Mouse (Mus musculus): ENCODE data around the gene Vill. TPM values are rescaled to one million over a fixed set of nuclear protein-coding genes. Genes with fewer than 3 reads are reported as not detected.

Vill gene
- total and polyA plus RNA-seq, 2 experiments from 2014 or later: 3.8 to 4.8 TPM

DNA sequence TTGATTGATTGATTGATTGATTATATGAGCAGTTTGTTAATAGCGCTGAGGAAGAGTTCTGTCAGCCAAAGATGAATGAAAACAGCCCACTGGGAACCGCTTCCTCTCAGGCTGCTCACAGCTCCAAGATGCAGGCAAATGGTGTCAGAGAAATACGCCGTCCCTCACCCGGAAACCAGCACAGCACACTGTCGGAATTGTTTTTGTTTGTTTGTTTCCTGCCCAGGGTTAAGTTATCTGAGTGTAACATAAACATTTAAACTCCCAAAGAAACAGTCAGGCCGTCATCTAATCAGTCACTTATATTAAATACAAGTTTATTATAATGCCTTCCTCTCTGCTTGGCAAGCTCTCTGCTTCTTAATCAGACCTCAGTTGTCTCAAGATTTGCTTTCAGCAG, 43.7 kb upstream of the Vill start:
- 57% methylated on average over 7 of the region's 7 CpGs for WGBS
- TF ChIP-seq EP300 (IDR thresholded peaks at IDR 0.05; ENCODE audit: low read depth): no peak
- no peak for TF ChIP-seq CTCF (IDR thresholded peaks at IDR 0.05; ENCODE audit: low read depth)
- ATAC-seq (ENCODE audit: insufficient read depth, low read depth) (no peak), DNase-seq (ENCODE audit: low spot score) (no peak)
- Histone ChIP-seq H3K4me2 (ENCODE audit: low read depth, low read length) (no peak overlapping the region), H3K27me3 (ENCODE audit: control insufficient read depth, insufficient read depth, low read length) (no peaks in the 10 kb centered on the region), H3K9me3 (replicated peaks; ENCODE audit: control insufficient read depth, low read length) (no peaks in the 10 kb centered on the region), H3K9ac (replicated peaks; ENCODE audit: low read depth, low read length) (no peak overlapping the region), H3K27ac (ENCODE audit: low read depth) (no peak overlapping the region), H3K4me1 (ENCODE audit: control insufficient read depth, insufficient read depth) (peaks cover 11% of the 10 kb centered on the region; the same call in 1 of the 2 replicates), H3K36me3 (replicated peaks; ENCODE audit: control insufficient read depth, insufficient read depth, low read length) (peaks cover 9% of the 10 kb centered on the region; the same call in 1 of the 2 replicates), H3K4me3 (ENCODE audit: low read depth, low read length) (no peak overlapping the region)

DNA sequence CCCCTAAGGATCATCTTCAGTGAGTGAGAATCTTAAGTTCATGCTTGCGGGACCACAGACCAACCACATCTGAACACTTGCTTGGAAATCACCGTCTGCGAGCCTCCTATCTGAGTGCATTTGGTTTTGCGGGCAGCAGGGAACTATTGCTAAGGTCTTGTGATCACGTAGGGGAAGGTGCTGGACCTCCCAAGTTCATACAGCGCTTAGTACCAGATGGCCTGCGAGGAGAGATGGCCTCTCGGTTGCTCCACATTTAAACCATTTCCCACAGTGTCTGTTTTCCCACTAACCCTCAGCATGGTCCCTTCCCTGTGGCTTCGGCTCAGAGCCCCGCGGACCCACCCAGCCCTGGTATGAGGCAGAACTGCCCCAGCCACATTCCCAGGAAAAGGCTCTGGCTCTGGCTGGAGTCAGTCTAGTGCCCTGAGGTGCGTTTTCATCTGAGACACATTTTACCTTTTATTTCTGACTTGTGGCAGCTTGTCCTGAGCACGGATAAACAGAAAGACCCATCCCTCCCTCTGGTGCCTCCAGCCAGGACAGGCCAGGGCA, 42.3 kb upstream of the Vill start:
- H3K4me1 ChIP-seq (ENCODE audit: control insufficient read depth, insufficient read depth): peaks cover 4% of the 10 kb centered on the region; the same call in 1 of the 2 replicates
- H3K4me2 ChIP-seq (ENCODE audit: low read depth, low read length): no peak overlapping the region
- no peak for DNase-seq (ENCODE audit: low spot score)
- no peaks in the 10 kb centered on the region for H3K27me3 ChIP-seq (ENCODE audit: control insufficient read depth, insufficient read depth, low read length)
- TF ChIP-seq EP300 (IDR thresholded peaks at IDR 0.05; ENCODE audit: low read depth): no peak
- no peak for TF ChIP-seq CTCF (IDR thresholded peaks at IDR 0.05; ENCODE audit: low read depth)
- no peak overlapping the region for H3K27ac ChIP-seq (ENCODE audit: low read depth)
- no peak overlapping the region for H3K9ac ChIP-seq (replicated peaks; ENCODE audit: low read depth, low read length)
- no peak for ATAC-seq (ENCODE audit: insufficient read depth, low read depth)
- H3K36me3 ChIP-seq (replicated peaks; ENCODE audit: control insufficient read depth, insufficient read depth, low read length): peaks cover 16% of the 10 kb centered on the region; the same call in 1 of the 2 replicates
- no peaks in the 10 kb centered on the region for H3K9me3 ChIP-seq (replicated peaks; ENCODE audit: control insufficient read depth, low read length)
- H3K4me3 ChIP-seq (ENCODE audit: low read depth, low read length): no peak overlapping the region
- 89% methylated on average over 13 of the region's 13 CpGs for WGBS

DNA sequence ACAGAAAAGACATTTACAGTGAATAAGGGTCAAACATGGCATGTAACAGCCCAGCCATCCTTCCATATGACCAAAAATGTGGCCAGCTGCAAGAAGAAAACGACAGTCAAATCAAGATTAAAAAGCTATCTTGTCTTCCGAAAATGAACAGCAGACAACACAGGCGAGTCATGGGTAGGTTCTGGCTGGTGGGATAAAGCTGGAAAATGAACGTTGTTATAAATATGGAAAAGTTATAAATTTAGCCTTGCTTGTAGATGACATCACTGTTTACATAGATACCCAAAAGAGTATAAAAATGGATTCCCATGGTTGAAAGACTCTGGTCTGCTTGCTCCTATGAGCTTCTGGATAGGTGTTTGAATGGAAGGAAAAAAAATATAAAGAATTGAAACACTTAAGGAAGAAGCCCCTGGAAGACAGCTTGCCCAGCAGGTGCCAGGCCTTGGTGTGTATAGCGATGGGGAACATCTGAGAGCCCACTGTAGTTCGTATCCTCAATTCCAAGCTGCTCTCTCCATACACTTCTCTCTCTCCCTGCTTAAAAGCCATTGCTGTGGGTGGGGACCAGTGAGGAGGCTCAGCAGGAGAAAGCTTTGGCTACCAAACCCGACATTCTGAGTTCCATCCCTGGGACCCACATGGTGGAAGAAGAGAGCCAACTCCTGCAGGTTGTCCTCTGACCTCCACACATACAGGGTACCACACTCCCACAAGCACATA, 35.6 kb upstream of the Vill start:
- no peak for TF ChIP-seq CTCF (IDR thresholded peaks at IDR 0.05; ENCODE audit: low read depth)
- TF ChIP-seq EP300 (IDR thresholded peaks at IDR 0.05; ENCODE audit: low read depth): no peak
- H3K27ac ChIP-seq (ENCODE audit: low read depth): no peak overlapping the region
- H3K27me3 ChIP-seq (ENCODE audit: control insufficient read depth, insufficient read depth, low read length): no peaks in the 10 kb centered on the region
- no peak for ATAC-seq (ENCODE audit: insufficient read depth, low read depth)
- no peak for DNase-seq (ENCODE audit: low spot score)
- no peak overlapping the region for H3K4me3 ChIP-seq (ENCODE audit: low read depth, low read length)
- H3K4me2 ChIP-seq (ENCODE audit: low read depth, low read length): no peak overlapping the region
- peaks cover 20% of the 10 kb centered on the region for H3K36me3 ChIP-seq (replicated peaks; ENCODE audit: control insufficient read depth, insufficient read depth, low read length)
- H3K9ac ChIP-seq (replicated peaks; ENCODE audit: low read depth, low read length): no peak overlapping the region
- no peaks in the 10 kb centered on the region for H3K9me3 ChIP-seq (replicated peaks; ENCODE audit: control insufficient read depth, low read length)
- 78% methylated on average over 7 of the region's 7 CpGs for WGBS
- H3K4me1 ChIP-seq (ENCODE audit: control insufficient read depth, insufficient read depth): no peaks in the 10 kb centered on the region

DNA sequence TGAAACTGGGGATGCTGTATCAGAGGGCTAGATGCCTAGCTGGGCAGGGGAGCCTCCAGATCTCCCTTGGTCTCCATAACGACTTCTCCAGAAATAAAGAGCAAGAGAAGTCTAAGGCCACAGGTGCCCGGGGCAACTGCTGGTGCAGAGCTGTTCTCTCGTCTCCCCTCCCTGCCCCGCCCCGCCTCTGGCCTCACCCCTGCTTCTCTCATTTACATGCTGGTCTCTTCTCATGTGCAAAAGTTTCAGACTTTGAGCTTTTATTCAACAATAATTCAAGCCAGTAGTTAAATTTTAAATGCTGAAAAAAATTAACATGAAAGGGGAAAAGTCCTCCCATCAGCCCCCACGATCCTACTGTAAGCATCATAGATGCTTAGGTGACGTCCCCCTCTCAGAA, 30.8 kb upstream of the Vill start:
- Histone ChIP-seq H3K4me2 (ENCODE audit: low read depth, low read length) (no peak overlapping the region), H3K36me3 (replicated peaks; ENCODE audit: control insufficient read depth, insufficient read depth, low read length) (peaks cover 6% of the 10 kb centered on the region), H3K27me3 (ENCODE audit: control insufficient read depth, insufficient read depth, low read length) (no peaks in the 10 kb centered on the region), H3K9ac (replicated peaks; ENCODE audit: low read depth, low read length) (no peak overlapping the region), H3K27ac (ENCODE audit: low read depth) (no peak overlapping the region), H3K4me1 (ENCODE audit: control insufficient read depth, insufficient read depth) (no peaks in the 10 kb centered on the region), H3K9me3 (replicated peaks; ENCODE audit: control insufficient read depth, low read length) (no peaks in the 10 kb centered on the region), H3K4me3 (ENCODE audit: low read depth, low read length) (no peak overlapping the region)
- DNase-seq (ENCODE audit: low spot score) (no peak), ATAC-seq (ENCODE audit: insufficient read depth, low read depth) (no peak)
- 82% methylated on average over 7 of the region's 7 CpGs for WGBS
- TF ChIP-seq EP300 (IDR thresholded peaks at IDR 0.05; ENCODE audit: low read depth) (no peak), CTCF (IDR thresholded peaks at IDR 0.05; ENCODE audit: low read depth) (no peak)

DNA sequence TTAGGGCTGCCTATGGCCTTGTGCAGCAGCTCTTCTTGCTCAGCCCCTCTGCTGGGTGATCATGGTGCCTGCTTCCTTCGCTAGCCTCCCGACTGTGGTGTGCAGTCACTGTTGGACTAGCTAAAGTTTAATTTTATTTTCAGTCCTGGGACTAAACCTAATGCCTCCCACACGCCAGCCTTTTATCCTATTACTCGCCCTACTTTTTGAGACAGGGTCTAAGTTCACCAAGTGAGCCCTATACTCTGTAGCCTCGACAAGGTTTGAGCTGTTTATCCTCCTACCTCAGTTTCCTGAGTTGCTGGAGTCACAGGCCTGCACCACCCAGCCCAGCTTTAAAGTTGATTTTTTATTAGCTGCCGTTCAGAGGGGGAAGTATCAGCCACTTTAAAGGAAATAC, 27.3 kb upstream of the Vill start:
- Histone ChIP-seq H3K27me3 (ENCODE audit: control insufficient read depth, insufficient read depth, low read length) (no peaks in the 10 kb centered on the region), H3K27ac (ENCODE audit: low read depth) (no peak overlapping the region), H3K4me2 (ENCODE audit: low read depth, low read length) (no peak overlapping the region), H3K4me1 (ENCODE audit: control insufficient read depth, insufficient read depth) (no peaks in the 10 kb centered on the region), H3K9me3 (replicated peaks; ENCODE audit: control insufficient read depth, low read length) (no peaks in the 10 kb centered on the region), H3K4me3 (ENCODE audit: low read depth, low read length) (no peak overlapping the region), H3K36me3 (replicated peaks; ENCODE audit: control insufficient read depth, insufficient read depth, low read length) (no peaks in the 10 kb centered on the region; the same call in 1 of the 2 replicates), H3K9ac (replicated peaks; ENCODE audit: low read depth, low read length) (no peak overlapping the region)
- no peak for TF ChIP-seq CTCF (IDR thresholded peaks at IDR 0.05; ENCODE audit: low read depth)
- TF ChIP-seq EP300 (IDR thresholded peaks at IDR 0.05; ENCODE audit: low read depth): no peak
- WGBS: 74% methylated on average over 6 of the region's 6 CpGs
- ATAC-seq (ENCODE audit: insufficient read depth, low read depth): no peak
- DNase-seq (ENCODE audit: low spot score): no peak
